Mouse (Mus musculus) frontal cortex, postnatal 10 days (tissue): ENCODE results near the gene BC003965.
A peak's percentile ranks its signal among the peaks of the same experiment; 100 is the strongest.
"Not testable (repeated sequence)": the region's sequence is repeated elsewhere in the genome, so short reads cannot be mapped to it uniquely, and the experiment has no call there.

Experiments
- DNase-seq, 2 experiments: peaks; one replicate each; pipeline ENCODE4 v3.0.0; 2022; ENCODE audit warnings: low spot score in 2 of 2, mixed read lengths in 1 of 2

BC003965 gene

DNA sequence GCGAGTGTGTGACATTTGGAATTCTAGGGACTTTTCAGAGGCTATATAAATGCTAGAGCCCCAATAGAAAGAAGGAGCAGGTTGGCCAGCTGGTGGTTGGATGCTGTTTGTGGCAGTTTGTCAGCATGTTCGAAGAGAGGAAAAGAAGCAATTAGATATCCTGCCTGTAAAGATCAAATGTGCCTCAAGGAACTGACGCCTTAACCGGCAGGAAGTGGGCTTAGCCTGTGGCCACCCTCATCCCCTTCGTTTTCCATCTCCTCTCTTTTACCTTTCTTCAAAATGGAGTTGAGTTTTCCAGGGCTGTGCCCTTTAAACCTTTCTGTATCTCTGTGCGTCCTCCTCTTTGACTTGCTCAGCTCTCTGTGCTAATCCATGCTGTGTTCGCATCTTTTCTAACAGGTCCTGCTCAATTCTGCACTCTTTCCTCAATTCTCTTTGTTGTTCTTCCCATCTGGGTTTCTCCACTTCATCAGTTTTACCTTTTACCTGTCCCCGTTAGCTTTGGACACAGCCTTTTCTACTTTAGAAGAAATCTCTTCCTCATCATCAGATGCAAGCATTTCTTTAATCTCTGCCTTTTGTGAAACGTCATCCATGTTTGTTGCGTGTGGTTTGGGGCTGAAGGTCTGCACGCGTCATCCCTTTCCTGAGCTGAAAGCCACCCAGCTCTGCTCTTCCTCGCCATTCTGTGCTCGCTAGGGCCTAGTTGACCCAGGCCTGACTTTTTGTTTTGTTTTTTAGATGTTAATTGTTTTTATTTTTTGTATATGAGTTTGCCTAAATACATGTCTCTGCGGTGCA, 35.3 kb downstream of the BC003965 start:
- DNase-seq: no peak

DNA sequence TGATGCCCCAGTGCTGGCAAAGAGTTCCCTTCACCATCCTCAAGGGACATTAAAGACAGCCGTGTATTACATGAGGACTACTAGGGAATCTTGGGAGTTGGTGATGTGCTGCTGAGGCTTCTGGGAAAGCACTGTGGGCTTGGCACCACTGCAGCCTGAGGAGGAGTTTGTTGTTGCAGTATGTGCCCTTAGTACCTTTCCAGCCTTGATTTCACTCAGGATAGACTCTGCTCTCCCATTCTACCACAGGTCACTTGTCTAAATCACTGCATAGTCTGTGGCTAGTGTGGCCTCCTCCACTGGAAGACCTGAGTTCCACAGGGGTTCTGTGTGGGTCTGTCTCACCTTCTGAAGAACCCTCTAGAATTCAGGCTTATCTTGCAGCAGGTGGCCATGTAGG, 36.4 kb downstream of the BC003965 start:
- DNase-seq: no peak

DNA sequence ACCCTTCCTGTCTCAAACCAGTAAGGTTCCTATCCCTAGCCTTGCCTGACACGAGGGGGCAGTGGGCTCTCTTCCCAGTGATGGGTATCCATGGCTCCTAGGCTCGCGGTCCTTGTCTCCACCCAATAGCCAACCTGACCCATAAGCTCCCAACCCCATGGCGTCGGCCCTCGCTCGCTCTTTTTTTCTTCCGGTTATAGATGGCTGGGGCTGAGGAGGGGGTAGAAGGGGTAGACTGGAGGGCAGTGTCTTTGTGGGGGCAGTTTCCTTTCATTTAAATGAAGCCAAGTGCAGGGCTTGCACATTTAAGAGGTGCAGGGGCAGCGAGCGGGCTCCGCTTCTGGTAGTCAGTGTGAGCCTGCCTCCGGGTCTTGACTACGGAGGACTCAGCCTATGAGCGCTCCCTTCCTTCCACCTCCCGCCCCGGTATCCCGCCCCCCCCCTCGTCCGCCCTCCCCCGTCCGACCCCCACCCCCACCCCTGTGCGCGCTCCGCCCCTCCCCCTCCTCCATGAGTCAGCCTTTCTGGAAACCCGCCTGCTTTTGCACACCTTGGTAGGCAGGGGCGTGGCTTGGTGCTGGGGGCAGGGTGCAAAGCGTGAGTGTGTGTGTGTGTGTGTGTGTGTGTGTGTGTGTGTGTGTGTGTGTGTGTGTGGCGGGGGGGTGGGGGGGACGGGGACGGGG, 37.6 kb downstream of the BC003965 start:
- peak in 1 of 2 experiments; percentile 45 for DNase-seq

DNA sequence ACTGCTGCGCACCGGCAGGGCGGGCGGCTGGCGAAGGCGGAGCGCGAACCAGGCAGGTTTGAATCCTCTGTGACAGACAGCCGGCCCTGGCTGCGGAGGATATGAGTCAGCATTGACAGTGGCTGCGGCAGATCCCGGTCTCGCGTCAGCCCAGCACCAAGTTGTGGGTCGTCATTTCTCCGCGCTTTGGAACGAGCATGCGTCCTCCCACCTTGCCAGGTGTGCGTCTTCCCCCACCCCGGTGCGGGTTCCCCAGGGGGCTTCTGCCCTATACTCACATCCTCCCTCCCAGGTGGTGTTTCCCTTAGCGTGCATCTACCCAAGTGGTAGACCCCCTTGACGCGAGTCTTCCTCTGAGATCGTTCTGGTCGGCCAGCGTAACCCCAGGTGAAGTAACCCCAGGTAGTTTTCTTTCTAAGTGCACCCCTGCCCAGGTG, 38.2 kb downstream of the BC003965 start:
- DNase-seq: peak; percentile 37 to 56

DNA sequence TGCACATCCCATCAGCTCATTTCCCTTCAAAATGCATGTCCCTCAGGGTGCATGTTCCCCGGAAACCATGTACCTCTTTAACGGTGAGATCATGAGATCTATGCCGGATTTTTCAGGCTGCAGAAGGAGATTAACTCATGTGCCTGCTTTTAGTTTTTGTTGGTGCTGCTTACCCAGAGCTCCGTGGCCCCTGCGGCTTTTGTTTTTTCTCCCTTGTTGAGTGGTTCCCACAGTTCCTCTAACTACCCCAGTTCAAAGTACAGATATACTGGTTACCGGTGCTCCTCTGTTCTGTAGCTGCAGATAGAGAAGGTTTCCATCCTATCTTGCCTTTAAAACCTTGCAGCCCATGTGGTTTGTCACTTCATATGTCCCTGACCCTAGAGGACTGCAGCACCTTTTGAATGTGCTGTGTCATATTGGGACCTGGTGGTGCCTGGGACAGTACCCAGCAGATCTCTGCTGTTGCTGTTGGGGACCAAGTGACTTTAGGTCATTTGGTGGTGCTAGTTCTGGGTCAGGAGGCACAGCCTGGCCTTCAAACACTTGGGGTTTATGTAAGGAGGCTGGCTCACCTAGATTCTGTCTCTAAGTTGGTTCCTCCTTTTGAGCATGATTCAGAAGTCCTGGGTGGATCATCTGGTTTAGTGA, 38.7 kb downstream of the BC003965 start:
- DNase-seq: no peak

DNA sequence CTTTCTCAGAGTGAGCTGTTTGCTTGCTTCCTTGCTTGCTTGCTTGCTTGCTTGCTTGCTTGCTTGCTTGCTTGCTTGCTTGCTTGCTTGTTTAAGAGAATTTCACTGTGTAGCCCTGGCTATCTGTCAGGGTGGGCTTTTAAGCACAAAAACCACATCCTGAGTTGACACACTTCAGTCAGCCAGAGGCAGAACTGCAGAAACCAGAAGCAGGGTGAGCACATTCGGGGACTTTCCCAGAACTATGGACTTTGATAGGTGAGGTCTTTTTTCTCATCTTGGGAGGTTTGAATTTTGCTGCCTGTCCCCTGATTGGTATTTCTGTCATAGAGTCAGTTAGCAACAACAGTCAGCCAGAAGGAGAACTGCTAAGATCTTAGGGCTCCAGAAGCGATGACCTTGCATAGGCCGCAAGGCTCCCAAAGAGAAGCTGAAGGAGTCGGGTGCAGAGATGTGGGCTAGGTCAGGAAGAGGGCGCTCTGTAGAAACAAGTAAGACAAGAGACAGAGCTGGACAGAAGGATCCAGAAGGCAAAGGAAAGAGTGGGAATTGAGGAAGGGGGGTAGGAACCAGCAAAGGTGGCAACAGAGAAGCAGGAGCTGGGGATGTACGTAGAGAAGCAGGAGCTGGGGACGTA, 40.4 kb downstream of the BC003965 start:
- DNase-seq: no peak

DNA sequence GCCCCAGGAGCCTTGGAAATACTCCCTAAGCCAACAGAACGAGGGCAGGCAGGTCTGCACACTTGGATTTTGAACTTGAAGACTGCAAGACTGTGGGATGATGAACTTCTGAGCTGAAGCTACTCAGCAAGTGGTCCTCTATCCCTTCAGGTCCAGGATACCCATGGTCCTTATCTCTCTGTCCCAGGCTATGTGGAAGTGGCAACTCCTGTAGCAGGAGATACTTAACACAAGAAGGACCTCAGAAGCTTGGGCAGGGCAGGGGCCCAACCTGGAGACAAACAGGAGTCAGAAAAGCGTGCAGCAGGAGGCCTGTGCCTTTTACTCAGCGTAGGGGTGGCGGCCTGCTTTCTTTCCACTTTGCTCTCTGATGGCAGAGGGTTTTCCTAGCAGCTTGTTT, 41.3 kb downstream of the BC003965 start:
- DNase-seq: no peak

DNA sequence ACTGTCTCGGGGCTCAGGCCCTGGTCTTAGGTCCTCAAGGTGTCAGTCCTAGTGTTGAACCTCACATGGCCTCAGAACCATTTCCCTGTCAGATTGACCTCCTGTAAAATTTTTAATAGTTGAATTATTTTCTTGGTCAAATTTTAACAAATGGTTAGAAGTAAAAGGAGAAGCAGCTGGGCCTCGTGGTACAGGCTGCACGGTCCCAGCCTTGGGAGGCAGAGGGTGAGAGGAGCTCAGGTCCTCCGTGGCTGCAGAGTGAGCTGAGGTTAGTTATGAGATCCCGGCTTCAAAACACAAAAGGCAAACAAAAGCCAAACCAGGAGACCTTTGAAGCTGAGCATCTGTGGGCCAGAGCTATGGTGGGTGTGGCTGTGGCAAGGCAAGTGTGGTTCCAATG, 43.6 kb downstream of the BC003965 start:
- no peak for DNase-seq

DNA sequence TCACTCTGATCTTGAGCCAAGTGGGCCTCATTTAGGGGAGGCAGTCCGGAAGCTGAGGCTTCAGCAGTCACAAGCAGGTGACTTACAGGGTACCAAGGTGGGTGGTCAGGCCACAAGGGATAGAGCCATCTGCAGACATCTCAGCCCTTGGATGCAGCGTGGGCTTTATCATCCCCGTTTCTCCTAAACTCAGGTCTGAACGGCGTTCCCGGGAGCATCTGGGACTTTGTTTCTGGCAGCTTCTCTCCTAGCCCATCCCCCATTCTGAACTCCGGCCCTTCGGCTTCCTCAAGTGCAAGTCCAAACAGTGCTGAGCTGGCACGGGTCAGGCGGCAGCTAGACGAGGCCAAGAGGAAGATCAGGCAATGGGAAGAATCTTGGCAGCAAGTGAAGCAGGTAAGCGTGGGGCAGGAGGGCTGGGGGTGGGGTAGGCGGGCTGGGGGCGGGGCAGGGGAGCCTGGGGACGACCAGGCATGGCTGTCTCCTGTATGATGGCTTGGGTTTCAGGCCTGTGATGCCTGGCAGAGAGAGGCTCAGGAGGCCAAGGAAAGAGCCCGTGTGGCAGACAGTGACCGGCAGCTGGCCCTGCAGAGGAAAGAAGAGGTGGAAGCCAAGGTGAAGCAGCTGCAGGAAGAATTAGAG, 45.8 kb downstream of the BC003965 start:
- DNase-seq: not testable (repeated sequence)

DNA sequence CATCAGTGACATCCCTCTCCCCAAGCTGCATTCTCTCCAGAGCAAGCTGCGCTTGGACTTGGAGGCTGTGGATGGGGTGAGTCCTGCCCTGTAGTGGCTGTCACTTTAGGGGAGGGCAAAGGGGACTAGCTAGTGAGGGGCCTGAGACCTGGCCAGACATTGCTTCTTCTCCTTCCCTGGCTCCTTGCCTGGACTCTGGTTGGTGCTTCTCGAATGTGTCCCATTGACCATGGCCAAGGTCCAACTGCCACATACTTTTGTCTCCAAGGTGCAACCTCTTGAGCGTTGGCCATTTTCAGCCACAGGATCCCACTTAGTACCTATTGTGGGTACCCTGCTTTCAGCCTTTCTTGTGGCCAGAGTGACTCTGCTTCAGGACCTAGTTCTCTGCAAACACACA, 46.3 kb downstream of the BC003965 start:
- DNase-seq: no peak

DNA sequence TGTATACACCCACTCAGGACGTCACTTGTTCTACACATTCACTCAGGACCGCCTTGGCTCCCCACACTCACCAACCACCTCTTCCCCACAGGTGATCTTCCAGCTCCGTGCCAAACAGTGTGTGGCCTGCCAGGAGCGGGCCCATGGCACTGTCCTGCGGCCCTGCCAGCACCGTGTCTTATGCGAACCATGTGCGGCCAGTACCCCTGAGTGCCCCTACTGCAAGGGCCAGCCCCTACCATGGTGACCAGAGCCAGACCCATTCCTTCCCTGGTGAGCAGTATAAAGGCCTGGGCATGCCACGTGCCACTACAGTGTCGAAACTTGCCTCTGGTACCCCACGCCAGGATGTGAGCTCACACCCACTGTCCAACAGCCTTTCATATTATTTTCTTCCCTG, 47.3 kb downstream of the BC003965 start:
- not testable (repeated sequence) for DNase-seq

DNA sequence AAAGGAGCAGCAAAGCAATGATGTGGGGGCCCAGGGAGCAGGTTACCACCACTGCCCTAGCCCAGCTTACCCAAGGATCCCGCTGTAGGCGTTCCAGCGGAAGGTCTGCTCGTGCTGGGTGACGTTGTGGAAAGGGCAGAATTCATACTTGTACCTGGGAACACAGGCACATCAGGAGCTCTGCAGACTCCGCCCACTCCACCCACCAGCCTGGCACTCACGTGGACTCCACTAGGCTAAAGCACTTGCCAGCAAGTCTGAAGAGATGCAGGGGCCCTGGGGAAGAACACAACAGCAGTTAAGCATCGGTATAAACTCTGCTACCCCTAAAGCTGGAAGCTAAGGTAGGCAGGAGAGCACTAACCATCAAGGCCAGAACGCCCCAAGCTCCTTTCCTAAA, 51.3 kb downstream of the BC003965 start:
- DNase-seq: no peak
